Mouse (Mus musculus) cerebellum, adult 2 months (tissue): Measurements from ENCODE around the gene Btg1. TPM values are rescaled to one million over a fixed set of nuclear protein-coding genes. Genes with fewer than 3 reads are reported as not detected.
A peak's percentile ranks its signal among the peaks of the same experiment; 100 is the strongest.

ENCODE experiments used
- DNase-seq, 2 experiments: peaks; one replicate each; pipeline ENCODE4 v3.0.0; 2021
- H3K27ac ChIP-seq: fragments of 200-500 bp; 2 replicates; pipeline ENCODE4 v1.5.1; 2012; ENCODE audit warnings: low read length, control low read depth, inconsistent platforms; ENCODE audit not compliant: insufficient read depth
- H3K27me3 ChIP-seq: fragments of 200-500 bp; 2 replicates; pipeline ENCODE4 v1.6.1; 2012; ENCODE audit warnings: inconsistent platforms, mild to moderate bottlenecking, low read length, moderate library complexity; ENCODE audit not compliant: control insufficient read depth, insufficient read depth
- H3K4me1 ChIP-seq: fragments of 200-500 bp; 2 replicates; pipeline ENCODE4 v1.6.1; 2011; ENCODE audit warnings: low read length; ENCODE audit not compliant: control insufficient read depth, insufficient read depth
- H3K4me3 ChIP-seq: fragments of 200-500 bp; replicated peaks from 2 replicates; pipeline ENCODE3; 2011; ENCODE audit warnings: mild to moderate bottlenecking, low read depth, low read length, control low read depth; ENCODE audit not compliant: insufficient read depth
- CTCF ChIP-seq: fragments of 200-500 bp; IDR thresholded peaks from 2 replicates; pipeline ENCODE4 v1.5.1; 2011; ENCODE audit warnings: low read depth, mild to moderate bottlenecking, control low read depth, low read length, moderate library complexity, borderline replicate concordance; ENCODE audit not compliant: insufficient read depth
- POLR2A ChIP-seq: fragments of 200-500 bp; IDR thresholded peaks from 2 replicates; pipeline ENCODE4 v1.6.1; 2011; ENCODE audit warnings: low read length, control low read depth, borderline replicate concordance; ENCODE audit not compliant: insufficient read depth
- WGBS: fragments of 180-500 bp; shearing (Covaris S2); methylation state at CpG from one replicate; pipeline ENCODE4 v1.1.7; 2018; 5-methylcytosine and 5-hydroxymethylcytosine counted together
- polyA plus RNA-seq: library from polyadenylated mRNA; depleted of rRNA; stranded (reverse); fragments of >200 nt; gene quantifications from 2 replicates; pipeline ENCODE4 v1.2.3, GENCODE M21; 2012

Btg1 gene
- polyA plus RNA-seq, 1 experiment: 87.6 TPM

GRCm38 (mm10) chr10:96617221-96617950, 580 bp downstream of the Btg1 start:
- H3K4me3 ChIP-seq: peak overlapping the region; percentile 99

GRCm38 (mm10) chr10:96617951-96618575, 1.3 kb downstream of the Btg1 start:
- under 1% methylated on average over 29 of the region's 29 CpGs for WGBS
- H3K4me1 ChIP-seq: no peaks in the 10 kb centered on the region
- H3K27ac ChIP-seq: peak overlapping the region; percentile 82
- peak overlapping the region; percentile 99 for H3K4me3 ChIP-seq
- TF ChIP-seq CTCF: 0 out of 2 replicates have a peak, but pooled peaks have one; percentile 42
- TF ChIP-seq POLR2A: no peak
- peak; percentile 80 to 81 for DNase-seq
- H3K27me3 ChIP-seq: no peaks in the 10 kb centered on the region

More at GRCm38 (mm10) chr10:96617221-96617950, 580 bp downstream of the Btg1 start:
- peak; percentile 57 to 69 for DNase-seq
- TF ChIP-seq CTCF: no peak
- 0 out of 2 replicates have a peak, but pooled peaks have one; percentile 7 for TF ChIP-seq POLR2A
- H3K27me3 ChIP-seq: no peaks in the 10 kb centered on the region
- H3K4me1 ChIP-seq: no peaks in the 10 kb centered on the region
- H3K27ac ChIP-seq: peak overlapping the region; percentile 82
- 1% methylated on average over 73 of the region's 78 CpGs for WGBS

- H3K4me1 ChIP-seq: no peaks in the 10 kb centered on the region; the same call in 1 of the 2 replicates
- peak overlapping the region; percentile 100 for H3K4me3 ChIP-seq
- no peaks in the 10 kb centered on the region for H3K27me3 ChIP-seq
- WGBS: 4% methylated on average over 8 of the region's 8 CpGs
- peak overlapping the region; percentile 81; the same call in 1 of the 2 replicates for H3K27ac ChIP-seq
- peak; percentile 42 to 47 for DNase-seq
- TF ChIP-seq POLR2A (no peak; the same call in 1 of the 2 replicates), CTCF (no peak)
These were observed 3.4 kb downstream of the Btg1 start for GRCm38 (mm10) chr10:96619951-96620889.

- Histone ChIP-seq H3K27me3 (no peaks in the 10 kb centered on the region), H3K4me1 (peaks cover 5% of the 10 kb centered on the region; the same call in 1 of the 2 replicates), H3K4me3 (peak overlapping the region; percentile 100), H3K27ac (peak overlapping the region; percentile 81)
- WGBS: 5% methylated on average over 4 of the region's 4 CpGs
- peak; percentile 53 to 58 for DNase-seq
- no peak for TF ChIP-seq POLR2A
- no peak for TF ChIP-seq CTCF
These were observed 4.1 kb downstream of the Btg1 start for GRCm38 (mm10) chr10:96620890-96621271.

GRCm38 (mm10) chr10:96621361-96621945, 4.6 kb downstream of the Btg1 start:
- Histone ChIP-seq H3K4me1 (peaks cover 5% of the 10 kb centered on the region; the same call in 1 of the 2 replicates), H3K4me3 (peak overlapping the region; percentile 100), H3K27me3 (no peaks in the 10 kb centered on the region), H3K27ac (peak overlapping the region; percentile 71; the same call in 1 of the 2 replicates)
- DNase-seq: peak in 1 of 2 experiments; percentile 40
- TF ChIP-seq POLR2A (no peak), CTCF (no peak)
- 5% methylated on average over 4 of the region's 4 CpGs for WGBS

GRCm38 (mm10) chr10:96621980-96622645, 5.3 kb downstream of the Btg1 start:
- peak; percentile 70 to 76 for DNase-seq
- no peaks in the 10 kb centered on the region for H3K27me3 ChIP-seq
- peaks cover 5% of the 10 kb centered on the region; the same call in 1 of the 2 replicates for H3K4me1 ChIP-seq
- WGBS: 3% methylated on average over 13 of the region's 13 CpGs
- H3K4me3 ChIP-seq: peak overlapping the region; percentile 79
- TF ChIP-seq CTCF (no peak), POLR2A (peak; percentile 18; the same call in 1 of the 2 replicates)
- peak overlapping the region; percentile 71; the same call in 1 of the 2 replicates for H3K27ac ChIP-seq
